Mouse (Mus musculus): Measurements from ENCODE around the gene Shisa8.
A peak's percentile ranks its signal among the peaks of the same experiment; 100 is the strongest.

The Shisa8 gene

DNA sequence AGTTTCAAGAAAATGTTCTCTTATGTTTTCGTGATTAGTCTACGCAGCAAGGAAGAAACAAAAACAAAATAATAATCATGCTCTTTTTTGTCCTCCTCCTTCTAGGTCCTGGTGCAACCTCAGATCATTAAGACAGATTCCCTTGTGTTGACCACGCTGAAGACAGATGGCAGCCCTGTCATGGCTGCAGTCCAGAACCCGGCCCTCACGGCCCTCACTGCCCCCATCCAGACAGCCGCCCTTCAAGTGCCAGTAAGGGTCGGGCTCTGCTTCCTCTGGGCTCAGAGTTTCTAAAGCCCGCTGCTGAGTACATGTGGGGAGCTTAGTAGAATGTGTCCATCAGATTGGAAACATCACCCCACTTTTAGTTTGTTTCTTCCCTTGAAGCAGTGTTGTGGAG, 40.0 kb downstream of the Shisa8 start:
- DNase-seq (ENCODE audit: low spot score), result no peak

DNA sequence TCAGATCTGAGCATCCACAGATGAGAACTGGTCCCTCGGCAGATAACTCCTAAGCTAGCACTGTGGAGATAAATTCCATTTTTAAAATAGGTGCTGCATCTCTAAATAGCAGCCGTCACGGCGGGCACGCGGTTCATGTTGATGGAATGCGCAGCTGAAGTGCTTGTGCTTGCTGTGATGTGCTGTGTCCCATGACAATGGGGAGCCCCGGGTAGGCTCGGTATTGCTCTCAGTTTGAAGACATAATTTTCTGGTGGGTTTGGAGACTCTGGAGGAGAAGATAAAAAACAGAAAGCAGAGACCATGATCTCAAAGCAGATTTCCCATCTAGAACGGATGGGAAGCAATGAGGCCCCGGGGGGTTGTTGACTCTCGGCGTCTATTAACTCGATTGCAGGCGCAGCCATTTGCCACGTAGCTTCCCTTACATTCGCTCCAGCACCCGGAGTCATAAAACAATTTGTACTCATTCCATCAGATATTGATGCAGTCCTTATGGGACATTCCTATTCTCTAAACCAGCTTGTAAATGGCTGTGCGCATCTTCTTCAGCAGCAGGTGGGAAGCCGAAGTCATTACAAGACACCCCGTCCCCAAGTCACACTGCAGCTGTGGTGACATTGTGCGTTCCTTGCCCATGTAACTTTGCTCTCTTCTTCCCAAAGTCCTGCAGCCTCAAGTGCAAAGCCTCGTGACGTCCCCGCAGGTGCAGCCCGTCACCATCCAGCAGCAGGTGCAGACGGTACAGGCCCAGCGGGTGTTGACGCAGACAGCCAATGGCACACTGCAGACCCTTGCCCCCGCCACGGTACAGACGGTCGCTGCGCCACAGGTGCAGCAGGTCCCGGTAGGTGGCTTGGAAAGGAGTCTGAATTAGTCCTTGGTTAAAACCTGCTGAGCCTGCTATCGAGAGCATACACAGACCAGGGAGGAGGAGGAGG, 41.9 kb downstream of the Shisa8 start:
- DNase-seq (ENCODE audit: low spot score), result no peak

DNA sequence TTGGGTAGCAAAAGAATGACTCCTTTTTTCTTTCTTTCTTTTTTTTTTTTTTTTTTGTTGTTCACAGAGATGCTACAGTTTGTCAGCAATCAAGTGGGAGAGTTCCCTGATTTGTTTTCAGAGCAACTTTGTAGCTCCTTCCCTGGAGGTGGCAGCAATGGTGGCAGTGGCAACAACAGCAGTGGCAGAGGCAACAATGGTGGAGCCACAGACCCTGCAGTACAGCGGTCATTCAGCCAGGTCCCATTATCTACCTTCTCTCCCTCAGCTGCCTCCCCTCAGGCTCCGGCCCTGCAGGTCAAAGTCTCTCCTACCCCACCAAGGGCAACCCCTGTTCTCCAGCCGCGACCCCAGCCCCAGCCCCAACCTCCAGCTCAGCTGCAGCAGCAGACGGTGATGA, 42.9 kb downstream of the Shisa8 start:
- no peak for DNase-seq (ENCODE audit: low spot score)

DNA sequence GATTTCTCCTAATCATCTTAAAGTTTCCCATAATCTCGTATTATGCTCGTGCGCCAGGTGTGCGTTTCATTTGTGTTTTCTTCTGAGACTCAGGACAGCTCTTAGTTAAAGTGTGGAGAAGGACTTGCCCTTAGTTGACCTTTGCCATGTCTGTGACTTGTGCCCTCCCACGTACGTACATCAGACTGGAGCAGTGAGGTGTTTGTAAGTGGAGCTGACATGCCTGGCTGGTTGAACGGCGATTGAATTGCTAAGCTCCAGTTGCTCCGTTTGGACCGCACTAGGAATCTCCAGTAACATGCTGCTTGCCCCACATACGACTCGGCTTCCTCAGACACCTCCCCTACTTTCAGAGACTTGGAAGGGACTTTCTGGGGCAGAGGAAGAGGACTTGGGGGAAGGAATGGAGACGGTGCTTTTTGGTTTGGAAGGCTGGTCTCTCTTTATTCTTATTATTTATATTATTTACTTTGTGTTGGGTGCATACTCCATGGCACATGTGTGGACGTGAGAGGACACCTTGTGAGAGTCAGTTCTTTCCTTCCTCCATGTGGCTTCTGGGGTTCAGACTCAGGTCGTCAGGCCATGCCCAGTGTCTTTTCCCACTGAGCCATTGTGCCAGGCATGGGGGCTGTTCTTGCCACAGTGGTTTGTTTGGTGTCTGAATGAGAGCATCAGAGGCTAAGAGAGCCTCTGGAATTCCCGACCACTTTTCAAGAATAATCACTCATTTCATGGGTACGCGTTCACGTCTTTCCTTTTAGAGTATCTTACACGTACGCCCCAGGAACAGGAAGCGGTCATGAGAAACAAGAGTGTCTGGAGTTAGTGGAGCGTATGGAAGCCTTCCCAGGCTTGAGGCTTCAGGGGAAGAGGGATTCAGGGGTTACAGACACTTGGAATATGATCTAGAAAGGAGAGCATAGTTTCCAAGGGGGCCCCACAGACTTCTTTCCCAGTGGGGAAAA, 45.1 kb downstream of the Shisa8 start:
- DNase-seq (ENCODE audit: low spot score), result no peak

DNA sequence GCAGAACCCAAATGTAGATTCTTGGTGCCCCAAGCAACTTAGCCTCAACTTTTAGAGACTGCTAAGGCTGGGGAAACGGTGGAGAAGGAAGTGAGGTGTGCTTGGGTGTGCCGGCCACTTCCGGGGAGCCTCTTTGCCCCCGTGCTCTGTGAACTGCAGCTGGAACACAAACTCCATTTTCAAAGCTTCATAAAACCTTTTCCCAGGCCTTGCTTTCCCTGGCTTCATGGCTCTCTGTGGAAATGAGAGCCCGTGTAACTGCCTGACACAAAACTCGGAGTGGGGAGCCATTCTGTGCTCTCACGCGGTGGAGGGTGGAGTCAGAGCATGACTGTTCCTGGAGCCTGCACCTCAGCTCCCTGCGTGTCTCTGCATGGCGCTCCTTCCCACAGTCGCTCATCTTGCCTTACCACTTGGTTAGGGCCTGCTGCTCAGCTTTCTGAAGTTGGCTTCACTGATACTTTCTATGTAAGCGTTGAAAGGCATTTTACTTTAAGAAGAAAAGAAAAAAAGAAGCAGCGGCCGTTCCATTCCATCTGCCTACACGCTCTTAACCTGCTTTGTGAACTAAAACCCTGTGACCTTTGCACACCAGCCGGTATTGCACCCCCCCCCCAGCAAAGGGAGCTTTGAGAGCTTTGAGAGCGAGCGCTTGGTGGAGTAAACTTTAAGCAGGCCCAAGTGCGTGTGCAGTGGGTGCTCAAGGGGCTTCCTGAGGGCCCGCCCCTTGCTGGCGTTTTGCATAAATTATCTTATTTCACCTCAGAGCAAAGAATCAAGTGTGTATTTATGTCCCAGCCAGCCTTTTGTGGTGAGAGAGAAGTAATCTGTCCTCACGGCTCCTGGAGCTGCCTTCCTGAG, 46.1 kb downstream of the Shisa8 start:
- no peak for DNase-seq (ENCODE audit: low spot score)

DNA sequence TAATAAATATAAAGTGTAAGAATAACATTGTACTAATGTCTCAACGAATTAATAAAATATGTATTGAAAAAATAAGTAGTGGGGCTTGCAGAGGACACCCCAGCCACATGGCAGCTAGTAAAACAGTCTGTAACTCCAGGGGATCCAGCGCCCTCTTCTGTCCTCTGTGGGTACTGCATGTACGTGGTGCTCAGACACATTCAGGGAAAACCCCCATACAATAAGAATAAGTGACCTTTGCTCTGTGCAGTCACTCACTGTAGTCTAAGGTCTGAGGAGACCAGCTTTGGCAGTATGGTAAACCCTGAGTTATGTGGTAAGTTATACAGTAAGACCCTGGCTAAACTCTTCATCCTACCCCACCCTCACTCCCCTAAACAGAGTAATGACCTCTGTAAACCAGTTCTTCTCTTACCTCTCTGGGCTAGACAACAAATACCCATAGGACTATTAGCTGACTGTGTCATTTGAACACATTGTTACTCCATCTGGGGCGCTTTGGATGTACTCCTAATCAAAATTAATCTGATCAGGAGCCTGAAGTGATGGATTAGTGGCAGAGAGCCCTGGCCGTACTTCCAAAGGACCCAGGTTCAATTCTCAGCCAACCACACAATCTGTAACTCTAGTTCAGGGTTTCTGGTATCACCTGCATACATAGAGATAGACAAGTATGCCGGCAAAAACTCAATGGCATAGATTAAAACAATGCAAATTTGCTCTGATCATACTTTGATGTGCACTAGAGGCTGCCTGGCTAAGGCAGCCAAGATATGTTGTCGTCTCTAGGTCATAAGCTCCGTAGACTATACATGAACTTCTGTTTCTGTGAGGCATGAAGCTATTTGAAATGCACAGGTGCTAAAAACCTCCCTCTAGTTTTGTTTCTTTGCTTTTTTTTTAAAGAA, 47.0 kb downstream of the Shisa8 start:
- DNase-seq (ENCODE audit: low spot score), result peak; percentile 83

DNA sequence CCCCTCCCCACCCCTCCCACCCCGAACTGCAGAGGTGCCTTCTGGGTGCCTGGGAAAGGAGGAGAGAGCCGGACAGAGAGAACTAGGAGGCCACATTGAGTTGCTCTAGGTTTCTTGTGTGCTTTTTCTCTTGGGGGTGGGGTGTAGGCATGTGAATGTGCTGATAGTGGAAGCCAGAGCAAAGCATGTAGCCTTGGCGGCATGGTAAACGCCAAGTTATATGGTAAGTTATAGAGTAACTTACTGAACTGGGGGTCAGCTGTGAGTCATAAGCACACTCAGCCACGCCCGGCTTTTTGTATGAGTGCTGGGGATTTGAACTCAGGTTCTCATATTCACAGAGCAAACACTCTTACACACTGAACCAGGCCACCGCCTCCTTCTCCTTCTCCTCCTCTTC, 48.1 kb downstream of the Shisa8 start:
- no peak for DNase-seq (ENCODE audit: low spot score)

DNA sequence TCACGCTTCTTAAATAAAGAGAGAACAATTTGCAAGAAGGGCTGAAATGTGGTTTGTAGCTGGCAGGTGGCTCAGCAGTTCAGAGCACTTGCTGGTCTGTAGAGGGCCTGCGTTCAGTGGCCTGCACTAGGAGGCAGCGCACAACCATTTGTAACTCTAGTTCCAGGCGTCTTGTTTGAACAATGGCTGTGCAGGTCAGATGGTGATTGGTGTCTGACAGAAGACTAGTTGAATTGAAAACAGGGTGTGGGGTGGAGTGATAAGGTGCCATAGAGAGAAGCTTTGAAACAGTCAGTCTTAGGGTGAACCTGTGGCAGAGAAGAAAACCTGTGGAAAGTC, 48.6 kb downstream of the Shisa8 start:
- no peak for DNase-seq (ENCODE audit: low spot score)

DNA sequence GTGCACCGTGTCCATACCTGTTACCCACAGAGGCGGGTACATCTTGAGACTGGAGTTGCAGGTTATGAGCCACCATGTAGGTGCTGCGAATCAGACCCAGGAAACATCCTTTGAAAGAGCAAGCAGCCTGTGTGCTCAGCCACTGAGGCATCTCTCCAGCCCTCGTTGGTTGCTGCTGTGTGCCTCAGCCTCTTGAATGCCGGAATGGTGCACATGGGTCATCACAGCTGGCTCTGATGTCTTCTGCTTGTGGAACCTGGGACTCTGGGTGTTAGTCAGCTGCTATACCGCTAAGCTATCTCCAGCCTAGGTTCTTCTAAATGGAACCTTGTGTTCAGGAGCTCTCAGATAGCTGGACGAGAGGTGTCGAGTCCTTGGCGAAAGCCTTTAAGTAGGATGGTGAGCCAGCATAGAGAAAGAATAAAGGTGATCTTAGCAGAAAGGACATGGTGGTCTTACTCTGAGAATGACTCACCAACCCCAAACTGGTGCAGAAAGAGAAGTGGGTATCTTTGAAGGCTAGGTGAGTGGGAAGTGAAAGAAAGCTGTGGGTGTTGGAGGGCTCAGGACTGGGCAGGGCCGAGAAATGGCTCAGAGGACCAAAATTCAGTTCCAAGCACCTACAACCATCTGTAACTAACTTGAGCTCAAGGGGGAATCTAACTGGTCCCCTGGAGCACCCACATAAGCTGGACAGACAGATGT, 49.1 kb downstream of the Shisa8 start:
- DNase-seq (ENCODE audit: low spot score), result no peak

DNA sequence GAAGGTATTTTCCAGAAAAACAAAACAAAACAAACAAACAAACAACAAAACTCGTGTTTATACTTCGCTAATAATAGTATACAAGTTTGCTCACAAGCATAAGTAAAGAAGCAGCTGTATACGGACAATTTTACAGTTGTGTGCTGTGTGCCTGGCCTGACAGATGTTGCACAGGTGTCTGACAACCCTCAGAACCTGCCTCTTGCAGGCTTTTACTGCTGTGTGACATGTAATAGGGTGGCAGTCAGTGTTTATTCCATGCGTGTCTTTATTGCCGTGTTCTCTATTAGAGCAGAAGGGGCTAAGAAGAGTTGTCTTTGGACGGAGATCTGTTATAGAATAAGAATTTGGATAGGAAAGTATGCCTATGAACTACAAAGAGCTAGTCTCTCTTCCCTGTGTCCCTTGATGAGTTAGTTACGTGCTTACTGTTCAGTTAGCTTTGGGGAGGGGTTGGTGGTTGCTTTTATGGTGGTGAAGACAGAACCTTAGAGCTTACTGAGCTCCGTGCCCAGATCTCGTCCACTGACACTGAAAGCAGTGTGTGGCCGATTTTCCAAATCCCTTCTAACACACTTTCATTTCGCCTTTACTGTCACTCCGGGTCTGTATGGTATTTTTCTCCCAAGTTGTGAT, 50.5 kb downstream of the Shisa8 start:
- no peak for DNase-seq (ENCODE audit: low spot score)

DNA sequence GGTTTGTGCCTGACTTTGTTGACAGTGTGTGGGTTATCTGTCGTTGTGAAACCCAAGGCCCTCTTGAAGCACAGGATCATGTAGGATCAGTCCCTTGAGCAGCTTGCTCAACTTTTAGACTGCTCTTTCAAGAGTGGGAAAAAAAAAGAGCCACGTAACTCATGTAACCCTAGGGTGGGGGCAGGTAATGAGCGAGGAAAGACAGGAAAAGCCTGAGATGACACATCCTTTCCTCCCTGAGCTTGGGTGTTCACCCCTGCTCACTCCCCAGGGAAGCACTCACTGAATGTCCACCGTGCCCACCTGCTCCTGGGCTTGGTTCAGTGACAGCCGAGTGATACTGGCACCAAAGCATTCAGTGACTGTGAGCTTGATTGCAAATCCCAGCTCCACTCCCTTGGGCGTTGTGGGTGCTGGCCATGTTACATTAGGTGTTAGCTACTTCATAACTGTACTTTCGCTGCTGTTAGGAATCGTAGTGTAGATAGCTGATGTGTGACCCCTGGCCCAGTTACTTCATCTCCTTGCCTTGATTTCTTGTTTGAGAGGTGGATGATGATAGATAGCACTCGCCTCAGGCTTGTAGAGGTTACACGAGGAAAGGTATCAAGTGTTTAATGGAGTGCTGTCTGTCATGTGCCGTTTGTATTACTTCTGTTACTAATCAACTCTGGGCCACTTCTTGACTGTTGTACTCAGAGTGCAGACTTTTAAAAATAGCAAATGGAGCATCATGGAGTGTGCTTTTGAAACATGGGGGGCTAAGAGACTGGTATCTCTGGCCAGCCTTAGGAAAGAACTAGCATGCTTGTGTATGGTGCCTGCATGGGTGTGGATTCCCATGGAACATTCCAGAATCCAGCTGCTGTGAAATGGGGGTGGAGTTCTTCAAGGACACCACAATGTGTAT, 51.6 kb downstream of the Shisa8 start:
- no peak for DNase-seq (ENCODE audit: low spot score)

DNA sequence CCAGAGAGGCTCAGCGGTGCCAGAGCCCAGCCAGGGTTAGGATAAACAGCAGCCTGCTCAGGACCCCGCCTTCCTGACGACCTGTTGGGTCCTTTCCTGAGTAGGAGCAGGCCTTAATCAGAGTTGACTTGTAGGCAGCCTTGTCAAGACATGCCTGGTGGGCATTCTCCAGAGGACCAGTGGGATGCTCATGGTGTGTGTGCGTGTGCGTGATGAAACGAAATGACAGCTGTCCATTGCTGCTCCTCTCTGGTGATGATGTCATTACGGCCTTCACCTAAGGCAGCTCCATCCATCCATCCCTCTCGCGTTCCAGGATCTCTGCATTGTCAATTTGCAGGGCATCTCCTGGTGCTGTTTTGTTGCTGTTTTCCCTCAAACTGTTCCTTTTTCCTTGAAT, 53.1 kb downstream of the Shisa8 start:
- DNase-seq (ENCODE audit: low spot score), result no peak

DNA sequence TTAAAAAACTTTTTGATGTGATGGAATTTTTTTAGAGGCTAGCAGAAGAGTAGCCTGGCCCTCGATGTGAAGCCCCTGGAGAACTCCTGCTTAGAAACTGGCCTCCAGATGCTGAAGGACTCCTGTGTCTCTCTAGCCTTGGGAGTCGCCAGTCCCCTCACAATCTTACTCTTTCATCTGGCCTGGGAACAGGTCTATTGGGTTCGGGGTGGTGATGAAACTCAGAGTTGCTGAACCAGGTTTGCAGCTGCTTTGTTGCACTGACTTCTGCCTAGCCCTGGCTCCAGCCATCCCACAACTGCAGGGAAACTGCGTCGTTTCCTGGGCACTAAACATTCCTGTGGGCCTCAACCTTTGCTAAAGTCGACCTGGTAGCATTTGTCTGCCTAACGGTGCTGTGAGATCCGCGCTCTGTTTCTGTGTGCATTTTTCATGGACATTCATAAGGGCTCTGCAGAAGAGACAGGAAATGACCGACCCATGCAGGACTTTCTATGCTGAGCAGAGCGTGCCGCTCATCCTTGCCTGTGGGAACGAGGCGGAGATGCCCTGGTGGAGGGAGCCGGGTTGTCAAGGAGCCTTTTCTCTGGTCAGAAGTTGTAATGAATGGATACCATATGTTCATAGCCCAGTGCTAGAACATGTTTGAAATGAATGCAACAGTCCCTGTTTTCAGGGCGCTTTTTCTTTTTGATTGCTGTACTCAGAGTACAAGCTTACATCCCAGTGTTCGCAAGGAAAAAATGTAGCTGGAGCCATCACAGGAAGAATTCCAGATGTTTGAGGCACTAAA, 54.2 kb downstream of the Shisa8 start:
- DNase-seq (ENCODE audit: low spot score), result no peak

DNA sequence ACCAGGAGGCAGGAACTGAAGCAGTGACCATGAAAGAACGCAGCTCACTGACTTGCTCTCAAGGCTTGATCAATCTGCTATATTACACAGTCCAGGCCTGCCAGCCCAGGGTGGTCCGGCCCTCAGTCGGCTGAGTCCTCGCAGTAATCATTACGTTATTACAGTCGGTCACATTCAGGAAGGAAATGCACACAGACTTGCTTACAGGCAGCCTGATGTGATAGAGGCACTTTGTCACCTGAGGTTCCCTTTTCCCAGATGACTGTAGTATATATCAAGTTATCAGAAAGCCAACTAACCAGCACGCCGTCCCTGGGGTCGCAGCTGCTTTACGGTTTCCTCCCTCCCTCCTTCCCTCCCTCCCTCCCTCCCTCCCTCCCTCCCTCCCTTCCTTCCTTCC, 55.7 kb downstream of the Shisa8 start:
- no peak for DNase-seq (ENCODE audit: low spot score)

DNA sequence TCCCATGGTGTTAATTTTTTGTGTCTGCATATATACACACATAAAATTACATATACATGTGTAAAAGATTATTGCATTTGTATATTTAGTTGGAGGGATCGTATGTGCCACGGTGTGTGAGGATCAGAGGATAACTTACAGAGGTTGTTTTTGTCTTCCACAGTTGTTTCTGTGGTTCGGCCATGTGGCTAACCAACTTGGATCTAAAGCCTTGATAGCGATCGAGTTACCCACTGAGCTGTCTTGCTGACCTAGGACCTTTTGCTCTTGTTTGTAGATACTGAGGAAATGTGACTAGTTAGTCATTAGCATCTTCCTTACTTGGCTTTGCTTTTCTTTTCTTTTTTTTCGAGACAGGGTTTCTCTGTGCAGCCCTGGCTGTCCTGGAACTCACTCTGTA, 56.3 kb downstream of the Shisa8 start:
- DNase-seq (ENCODE audit: low spot score), result no peak

Measured in urinary bladder, postnatal 25 days (tissue).